Mouse (Mus musculus): ENCODE measurements at regions not wholly inside any gene's neighbourhood (a gene's known extent, or its start where the extent isn't known, plus 50 kb on each side); places are given as distances from the start of the nearest gene placed in this dataset.

DNA sequence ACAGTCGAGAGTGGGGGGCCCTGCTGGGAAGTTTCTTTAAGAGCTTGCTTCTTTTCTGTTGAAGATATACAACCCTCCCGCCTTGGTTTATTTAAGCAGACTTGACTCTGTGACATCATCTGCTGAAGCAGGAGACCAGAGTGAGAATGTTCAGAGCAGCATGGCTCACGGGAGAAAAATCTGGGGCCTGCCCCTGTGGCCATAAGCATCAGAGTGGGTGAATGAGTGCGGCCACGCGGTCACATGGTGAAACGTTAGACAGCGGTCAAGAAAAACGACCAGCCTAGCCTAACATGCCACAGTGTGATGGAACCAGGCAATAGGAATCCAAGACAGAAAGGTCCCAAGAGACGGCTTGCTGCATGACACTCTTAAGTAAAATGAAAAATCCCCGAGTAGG is 95.2 kb upstream of the 1600014C23Rik start:
- no peaks in the 10 kb centered on the region for H3K27me3 ChIP-seq (replicated peaks; ENCODE audit: control insufficient read depth, insufficient read depth, low read length)
- no peak overlapping the region for H3K27ac ChIP-seq (ENCODE audit: low read length)
- H3K4me2 ChIP-seq (ENCODE audit: low read length): no peak overlapping the region
- H3K4me1 ChIP-seq (replicated peaks; ENCODE audit: control insufficient read depth, insufficient read depth, low read length): 0 out of 2 replicates have a peak, but pooled peaks cover 4% of the 10 kb centered on the region
- H3K9me3 ChIP-seq (ENCODE audit: control insufficient read depth, low read length): peaks cover 3% of the 10 kb centered on the region
- no peak for ATAC-seq
- H3K36me3 ChIP-seq (ENCODE audit: control insufficient read depth, insufficient read depth): no peaks in the 10 kb centered on the region
- H3K4me3 ChIP-seq (replicated peaks; ENCODE audit: low read length): no peak overlapping the region
- no peak overlapping the region for H3K9ac ChIP-seq (replicated peaks; ENCODE audit: low read depth, low read length)
- 86% methylated on average over 11 of the region's 11 CpGs for WGBS

DNA sequence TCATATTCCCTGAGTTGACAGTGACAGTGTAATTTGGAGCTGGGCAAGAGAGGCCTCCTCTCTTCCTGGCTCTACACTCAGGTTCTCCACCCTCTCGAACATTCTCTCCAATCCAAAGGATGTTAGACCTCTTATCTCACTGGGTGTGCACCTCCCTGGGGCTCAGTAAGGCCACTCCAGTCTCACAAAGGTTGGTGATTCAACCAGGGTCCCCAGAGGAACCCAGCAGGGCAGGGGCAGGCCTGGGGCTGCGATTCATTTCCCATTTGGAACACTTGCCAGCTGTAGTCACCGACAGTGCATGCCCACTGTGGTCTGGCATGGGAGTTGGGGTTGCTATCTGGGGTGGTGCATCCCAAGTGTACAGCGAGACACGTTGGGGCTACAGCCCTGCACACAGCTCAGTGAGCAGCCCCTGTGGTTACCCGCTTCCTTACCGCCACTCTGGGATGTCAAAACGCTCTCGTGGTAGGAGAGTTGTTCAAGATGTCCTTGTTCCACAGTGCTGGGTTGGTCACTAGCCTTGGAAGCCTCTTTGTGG is 94.7 kb upstream of the 1600014C23Rik start:
- Histone ChIP-seq H3K4me2 (ENCODE audit: low read length) (no peak overlapping the region), H3K9ac (replicated peaks; ENCODE audit: low read depth, low read length) (no peak overlapping the region), H3K36me3 (ENCODE audit: control insufficient read depth, insufficient read depth) (no peaks in the 10 kb centered on the region), H3K27ac (ENCODE audit: low read length) (no peak overlapping the region), H3K4me1 (replicated peaks; ENCODE audit: control insufficient read depth, insufficient read depth, low read length) (0 out of 2 replicates have a peak, but pooled peaks cover 4% of the 10 kb centered on the region), H3K9me3 (ENCODE audit: control insufficient read depth, low read length) (peaks cover 3% of the 10 kb centered on the region), H3K4me3 (replicated peaks; ENCODE audit: low read length) (no peak overlapping the region), H3K27me3 (replicated peaks; ENCODE audit: control insufficient read depth, insufficient read depth, low read length) (no peaks in the 10 kb centered on the region)
- WGBS: 93% methylated on average over 9 of the region's 9 CpGs
- ATAC-seq: no peak

DNA sequence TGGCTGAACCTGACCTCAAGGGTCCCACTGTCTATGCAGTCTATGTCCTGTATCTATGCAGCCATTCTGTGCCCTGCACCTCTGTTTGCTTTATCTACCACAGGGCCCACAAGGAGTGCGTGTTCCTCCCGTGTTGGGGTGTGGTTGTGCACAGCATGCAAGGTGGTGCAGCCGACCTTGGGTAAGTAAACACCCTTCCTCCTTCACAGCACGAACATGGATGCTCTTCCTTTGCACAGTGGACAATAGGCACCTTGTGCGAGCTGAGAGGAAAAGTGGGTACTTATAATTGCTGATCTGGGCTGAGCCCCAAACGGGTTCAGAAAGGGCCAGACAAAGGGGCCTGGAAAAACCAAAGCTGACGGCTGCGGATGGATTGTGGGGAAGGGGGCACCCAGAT is 91.3 kb upstream of the 1600014C23Rik start:
- H3K27me3 ChIP-seq (replicated peaks; ENCODE audit: control insufficient read depth, insufficient read depth, low read length): no peaks in the 10 kb centered on the region
- H3K9me3 ChIP-seq (ENCODE audit: control insufficient read depth, low read length): no peaks in the 10 kb centered on the region; the same call in 1 of the 2 replicates
- H3K4me1 ChIP-seq (replicated peaks; ENCODE audit: control insufficient read depth, insufficient read depth, low read length): 0 out of 2 replicates have a peak, but pooled peaks cover 4% of the 10 kb centered on the region
- 22% methylated on average over 8 of the region's 8 CpGs for WGBS
- no peak for ATAC-seq
- H3K4me2 ChIP-seq (ENCODE audit: low read length): no peak overlapping the region
- H3K27ac ChIP-seq (ENCODE audit: low read length): no peak overlapping the region
- H3K9ac ChIP-seq (replicated peaks; ENCODE audit: low read depth, low read length): no peak overlapping the region
- no peak overlapping the region for H3K4me3 ChIP-seq (replicated peaks; ENCODE audit: low read length)
- H3K36me3 ChIP-seq (ENCODE audit: control insufficient read depth, insufficient read depth): no peaks in the 10 kb centered on the region

- Histone ChIP-seq H3K36me3 (ENCODE audit: control insufficient read depth, insufficient read depth) (no peaks in the 10 kb centered on the region), H3K9ac (replicated peaks; ENCODE audit: low read depth, low read length) (no peak overlapping the region), H3K4me2 (ENCODE audit: low read length) (no peak overlapping the region), H3K4me1 (replicated peaks; ENCODE audit: control insufficient read depth, insufficient read depth, low read length) (0 out of 2 replicates have a peak, but pooled peaks cover 4% of the 10 kb centered on the region), H3K27me3 (replicated peaks; ENCODE audit: control insufficient read depth, insufficient read depth, low read length) (no peaks in the 10 kb centered on the region), H3K9me3 (ENCODE audit: control insufficient read depth, low read length) (no peaks in the 10 kb centered on the region), H3K4me3 (replicated peaks; ENCODE audit: low read length) (no peak overlapping the region), H3K27ac (ENCODE audit: low read length) (no peak overlapping the region)
- no peak for ATAC-seq
- WGBS: 93% methylated on average over 5 of the region's 5 CpGs
Measured at GRCm38 (mm10) chr17:45823501-45823900, 89.9 kb upstream of the 1600014C23Rik start.

GRCm38 (mm10) chr17:45822427-45822826 is 88.8 kb upstream of the 1600014C23Rik start:
- no peak overlapping the region for H3K27ac ChIP-seq (ENCODE audit: low read length)
- no peaks in the 10 kb centered on the region for H3K27me3 ChIP-seq (replicated peaks; ENCODE audit: control insufficient read depth, insufficient read depth, low read length)
- 0 out of 2 replicates have a peak, but pooled peaks cover 4% of the 10 kb centered on the region for H3K4me1 ChIP-seq (replicated peaks; ENCODE audit: control insufficient read depth, insufficient read depth, low read length)
- WGBS: 89% methylated on average over 17 of the region's 17 CpGs
- no peaks in the 10 kb centered on the region for H3K36me3 ChIP-seq (ENCODE audit: control insufficient read depth, insufficient read depth)
- ATAC-seq: no peak
- no peak overlapping the region for H3K4me2 ChIP-seq (ENCODE audit: low read length)
- no peak overlapping the region for H3K9ac ChIP-seq (replicated peaks; ENCODE audit: low read depth, low read length)
- no peak overlapping the region for H3K4me3 ChIP-seq (replicated peaks; ENCODE audit: low read length)
- H3K9me3 ChIP-seq (ENCODE audit: control insufficient read depth, low read length): no peaks in the 10 kb centered on the region

GRCm38 (mm10) chr17:45821356-45821755 is 87.7 kb upstream of the 1600014C23Rik start:
- H3K27me3 ChIP-seq (replicated peaks; ENCODE audit: control insufficient read depth, insufficient read depth, low read length): no peaks in the 10 kb centered on the region
- H3K4me1 ChIP-seq (replicated peaks; ENCODE audit: control insufficient read depth, insufficient read depth, low read length): 0 out of 2 replicates have a peak, but pooled peaks cover 4% of the 10 kb centered on the region
- WGBS: 88% methylated on average over 7 of the region's 7 CpGs
- H3K27ac ChIP-seq (ENCODE audit: low read length): no peak overlapping the region
- H3K4me2 ChIP-seq (ENCODE audit: low read length): no peak overlapping the region
- H3K9ac ChIP-seq (replicated peaks; ENCODE audit: low read depth, low read length): no peak overlapping the region
- no peaks in the 10 kb centered on the region for H3K9me3 ChIP-seq (ENCODE audit: control insufficient read depth, low read length)
- no peaks in the 10 kb centered on the region for H3K36me3 ChIP-seq (ENCODE audit: control insufficient read depth, insufficient read depth)
- no peak overlapping the region for H3K4me3 ChIP-seq (replicated peaks; ENCODE audit: low read length)
- ATAC-seq: no peak

DNA sequence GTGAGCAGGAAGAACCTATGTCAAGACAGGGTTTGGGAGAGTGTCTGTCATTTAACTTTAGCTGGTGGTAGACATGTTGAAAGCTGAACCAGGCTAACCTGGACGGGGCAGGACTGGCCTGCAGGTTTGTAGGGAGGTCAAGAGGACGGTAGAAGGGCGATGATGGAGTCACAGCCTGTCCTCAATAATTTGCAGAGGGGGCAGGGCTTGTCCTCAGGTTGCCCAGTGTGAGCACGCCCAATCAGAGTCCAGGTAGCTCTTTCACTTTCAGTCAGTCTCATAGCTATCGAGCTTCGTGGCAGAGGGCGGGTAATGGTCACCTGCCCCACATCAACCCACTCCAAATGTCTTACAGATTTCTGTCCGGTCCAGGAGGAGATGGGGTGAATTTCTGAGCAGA is 85.5 kb upstream of the 1600014C23Rik start:
- Histone ChIP-seq H3K9me3 (ENCODE audit: control insufficient read depth, low read length) (no peaks in the 10 kb centered on the region), H3K27me3 (replicated peaks; ENCODE audit: control insufficient read depth, insufficient read depth, low read length) (no peaks in the 10 kb centered on the region), H3K27ac (ENCODE audit: low read length) (no peak overlapping the region), H3K4me1 (replicated peaks; ENCODE audit: control insufficient read depth, insufficient read depth, low read length) (no peaks in the 10 kb centered on the region), H3K9ac (replicated peaks; ENCODE audit: low read depth, low read length) (no peak overlapping the region), H3K4me2 (ENCODE audit: low read length) (no peak overlapping the region), H3K36me3 (ENCODE audit: control insufficient read depth, insufficient read depth) (no peaks in the 10 kb centered on the region), H3K4me3 (replicated peaks; ENCODE audit: low read length) (no peak overlapping the region)
- WGBS: 91% methylated on average over 8 of the region's 8 CpGs
- no peak for ATAC-seq

DNA sequence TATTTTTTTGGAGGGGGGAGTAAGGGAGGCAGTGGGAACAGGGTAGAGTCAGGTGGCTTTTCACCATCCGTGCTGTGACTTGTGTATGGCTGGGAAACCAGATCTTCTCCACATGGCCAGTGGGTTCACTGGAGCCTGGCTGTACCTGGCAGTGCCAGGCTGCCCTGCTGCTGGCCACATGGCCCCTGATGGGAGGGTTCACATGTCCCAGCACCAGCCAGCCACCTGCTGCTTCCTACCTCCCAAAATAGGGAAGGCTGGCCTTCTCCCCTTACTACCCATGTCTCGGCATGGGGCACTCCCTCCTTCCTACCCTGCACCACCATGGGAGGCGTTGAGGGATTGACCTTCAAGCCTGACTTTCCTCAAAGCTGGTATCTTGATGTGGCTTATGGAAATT is 82.9 kb upstream of the 1600014C23Rik start:
- Histone ChIP-seq H3K27me3 (replicated peaks; ENCODE audit: control insufficient read depth, insufficient read depth, low read length) (no peaks in the 10 kb centered on the region), H3K27ac (ENCODE audit: low read length) (no peak overlapping the region), H3K4me1 (replicated peaks; ENCODE audit: control insufficient read depth, insufficient read depth, low read length) (no peaks in the 10 kb centered on the region), H3K9me3 (ENCODE audit: control insufficient read depth, low read length) (no peaks in the 10 kb centered on the region), H3K9ac (replicated peaks; ENCODE audit: low read depth, low read length) (no peak overlapping the region), H3K4me3 (replicated peaks; ENCODE audit: low read length) (no peak overlapping the region), H3K36me3 (ENCODE audit: control insufficient read depth, insufficient read depth) (no peaks in the 10 kb centered on the region), H3K4me2 (ENCODE audit: low read length) (no peak overlapping the region)
- 82% methylated on average over 3 of the region's 3 CpGs for WGBS
- no peak for ATAC-seq

DNA sequence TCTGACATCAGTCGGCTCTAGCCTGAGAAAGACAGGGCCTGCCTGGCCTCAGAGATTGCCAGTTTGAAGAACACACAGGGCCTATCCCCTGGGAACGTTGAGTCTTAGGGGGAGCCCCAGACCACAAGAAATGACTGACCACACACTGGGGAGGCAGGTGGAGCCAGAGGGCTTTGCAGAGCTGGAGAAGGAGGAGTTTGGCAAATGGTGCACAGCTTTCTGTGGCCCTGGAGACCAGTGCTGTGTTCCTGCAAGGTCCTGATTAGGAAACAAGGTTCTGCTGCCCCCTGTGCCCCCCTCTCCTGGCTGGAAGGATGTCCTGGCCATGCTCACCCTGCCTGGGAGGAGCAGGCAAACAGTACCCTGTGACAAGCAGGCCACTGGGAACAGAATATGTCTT is 82.2 kb upstream of the 1600014C23Rik start:
- Histone ChIP-seq H3K4me3 (replicated peaks; ENCODE audit: low read length) (no peak overlapping the region), H3K4me1 (replicated peaks; ENCODE audit: control insufficient read depth, insufficient read depth, low read length) (no peaks in the 10 kb centered on the region), H3K9me3 (ENCODE audit: control insufficient read depth, low read length) (no peaks in the 10 kb centered on the region), H3K27ac (ENCODE audit: low read length) (no peak overlapping the region), H3K9ac (replicated peaks; ENCODE audit: low read depth, low read length) (no peak overlapping the region), H3K4me2 (ENCODE audit: low read length) (no peak overlapping the region), H3K36me3 (ENCODE audit: control insufficient read depth, insufficient read depth) (no peaks in the 10 kb centered on the region), H3K27me3 (replicated peaks; ENCODE audit: control insufficient read depth, insufficient read depth, low read length) (no peaks in the 10 kb centered on the region)
- 41% methylated on average over 2 of the region's 2 CpGs for WGBS
- no peak for ATAC-seq

DNA sequence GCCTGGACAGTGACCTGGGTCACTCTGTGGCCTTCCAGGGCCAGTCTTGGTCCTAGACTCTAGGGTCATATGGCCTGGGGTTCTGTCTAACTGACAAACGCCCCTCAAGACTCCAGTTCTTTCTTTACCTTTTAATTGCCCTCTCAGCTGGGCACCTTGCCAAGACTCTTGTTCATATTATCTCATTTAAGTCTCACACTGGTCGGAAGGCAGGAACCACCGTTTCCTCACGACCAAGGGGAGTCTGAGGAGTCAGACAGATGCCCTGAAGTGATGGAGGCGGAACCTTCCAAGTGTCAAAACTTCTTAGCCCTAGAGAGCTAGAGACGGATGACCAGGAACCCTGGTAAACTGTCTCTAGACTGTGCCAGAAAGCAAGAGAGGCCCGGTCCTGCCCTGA is 81.7 kb upstream of the 1600014C23Rik start:
- 35% methylated on average over 7 of the region's 7 CpGs for WGBS

More for the DNA sequence above, 81.7 kb upstream of the 1600014C23Rik start:
- Histone ChIP-seq H3K4me2 (ENCODE audit: low read length) (no peak overlapping the region), H3K9ac (replicated peaks; ENCODE audit: low read depth, low read length) (no peak overlapping the region), H3K4me3 (replicated peaks; ENCODE audit: low read length) (no peak overlapping the region), H3K4me1 (replicated peaks; ENCODE audit: control insufficient read depth, insufficient read depth, low read length) (no peaks in the 10 kb centered on the region), H3K36me3 (ENCODE audit: control insufficient read depth, insufficient read depth) (no peaks in the 10 kb centered on the region), H3K9me3 (ENCODE audit: control insufficient read depth, low read length) (no peaks in the 10 kb centered on the region), H3K27me3 (replicated peaks; ENCODE audit: control insufficient read depth, insufficient read depth, low read length) (no peaks in the 10 kb centered on the region), H3K27ac (ENCODE audit: low read length) (no peak overlapping the region)
- no peak for ATAC-seq
